Mouse (Mus musculus): ENCODE measurements at regions not wholly inside any gene's neighbourhood (a gene's known extent, or its start where the extent isn't known, plus 50 kb on each side); places are given as distances from the start of the nearest gene placed in this dataset.

GRCm38 (mm10) chr1:143946933-143947332 lies 57.0 kb downstream of the Rgs2 start:
- DNase-seq (ENCODE audit: low spot score in 2 of 2): no peak
- intact Hi-C loops (cut with DNase I): no loop called here

- peak; percentile 11 to 30 for DNase-seq (ENCODE audit: low spot score in 2 of 2)
- intact Hi-C loops (cut with DNase I): no loop called here
Observed at GRCm38 (mm10) chr1:143941465-143941864, 62.5 kb downstream of the Rgs2 start.

DNA sequence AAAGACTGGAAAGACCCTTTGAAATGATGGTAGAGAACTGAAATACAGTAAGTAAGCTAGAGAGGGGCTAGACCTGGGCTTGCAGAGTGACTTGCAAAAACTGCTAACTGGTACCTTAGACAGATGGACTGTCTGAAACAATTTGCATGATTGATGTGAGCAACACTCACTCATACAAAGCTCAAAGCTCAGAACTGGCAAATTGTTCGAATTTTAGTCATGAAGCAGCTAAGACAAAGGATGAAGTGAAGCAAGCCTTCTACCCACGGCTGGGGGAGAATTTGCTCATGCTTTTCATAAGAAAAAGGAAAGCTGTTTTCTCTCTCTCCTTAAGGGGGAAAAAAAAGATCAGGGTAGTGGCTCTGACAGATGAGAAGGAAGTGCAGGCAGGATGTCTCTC lies 64.5 kb downstream of the Rgs2 start:
- DNase-seq (ENCODE audit: low spot score in 2 of 2): peak; percentile 4 to 42
- intact Hi-C loops (cut with DNase I): no loop called here

DNA sequence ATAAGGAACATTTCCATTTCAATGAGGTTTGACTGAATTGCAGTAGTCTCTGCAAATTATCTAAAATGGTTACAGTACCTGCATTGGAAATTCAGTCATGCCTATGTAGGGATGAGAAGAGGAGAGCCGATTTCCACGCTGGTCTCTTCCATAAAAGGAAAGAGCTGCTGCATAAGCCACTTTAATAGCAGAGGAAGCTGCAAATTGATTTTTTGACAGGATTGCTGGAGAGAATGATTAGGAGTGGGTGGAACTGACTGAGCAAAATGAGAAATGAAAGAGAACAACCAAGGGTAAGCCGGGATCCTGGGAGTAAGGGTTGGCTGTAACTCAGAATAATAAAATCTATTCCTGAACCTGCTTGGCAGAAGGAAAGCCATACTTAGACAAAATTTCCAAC lies 65.4 kb downstream of the Rgs2 start:
- intact Hi-C loops (cut with DNase I): no loop called here
- DNase-seq (ENCODE audit: low spot score in 2 of 2): peak; percentile 6 to 44

DNA sequence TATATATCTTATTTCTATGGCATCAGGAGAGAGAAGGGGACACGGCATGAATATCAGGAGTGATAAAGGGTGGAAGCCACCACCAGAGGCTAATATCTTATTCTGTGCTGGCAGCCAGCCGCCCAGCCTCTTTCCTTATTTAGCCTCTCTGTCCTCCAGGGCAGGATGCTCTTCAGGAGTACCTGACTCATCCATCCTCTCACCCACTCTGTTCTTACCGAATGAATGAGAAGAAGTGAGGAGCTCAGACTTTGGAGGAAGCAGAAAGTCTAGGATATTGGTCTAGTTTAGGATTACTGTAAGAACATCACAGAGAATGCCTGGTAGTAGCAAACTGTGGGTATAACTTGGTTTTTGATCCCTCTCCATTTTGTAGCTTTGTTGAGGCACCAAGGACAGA lies 73.2 kb downstream of the Rgs2 start:
- intact Hi-C loops (cut with DNase I): no loop called here
- peak in 1 of 2 experiments; percentile 18 for DNase-seq (ENCODE audit: low spot score in 2 of 2)

GRCm38 (mm10) chr1:143929567-143930165 lies 74.3 kb downstream of the Rgs2 start:
- intact Hi-C loops (cut with DNase I): no loop called here
- no peak for DNase-seq (ENCODE audit: low spot score in 2 of 2)

DNA sequence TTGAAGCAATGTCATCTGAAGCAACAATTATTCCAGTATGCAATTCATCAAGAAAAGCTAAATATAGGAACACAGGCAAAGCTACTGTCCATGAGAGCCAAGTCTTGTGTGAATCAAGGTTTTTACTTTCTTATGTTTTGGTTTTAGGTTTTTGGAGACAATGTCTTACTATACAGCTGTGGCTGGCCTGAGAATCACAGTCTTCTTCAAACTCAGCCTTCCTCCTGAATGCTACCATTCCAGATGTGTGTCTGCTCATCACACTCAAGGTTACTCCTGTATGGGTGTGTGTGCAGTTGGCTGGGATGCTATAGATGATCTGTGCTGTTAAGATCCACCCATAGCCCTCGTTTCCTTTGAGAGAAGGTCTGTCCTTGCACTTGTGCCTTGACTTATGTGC lies 81.5 kb downstream of the Rgs2 start:
- intact Hi-C loops (cut with DNase I): no loop called here
- no peak for DNase-seq (ENCODE audit: low spot score in 2 of 2)

GRCm38 (mm10) chr1:143920256-143920655 lies 83.7 kb downstream of the Rgs2 start:
- intact Hi-C loops (cut with DNase I): no loop called here
- DNase-seq (ENCODE audit: low spot score in 2 of 2): no peak

DNA sequence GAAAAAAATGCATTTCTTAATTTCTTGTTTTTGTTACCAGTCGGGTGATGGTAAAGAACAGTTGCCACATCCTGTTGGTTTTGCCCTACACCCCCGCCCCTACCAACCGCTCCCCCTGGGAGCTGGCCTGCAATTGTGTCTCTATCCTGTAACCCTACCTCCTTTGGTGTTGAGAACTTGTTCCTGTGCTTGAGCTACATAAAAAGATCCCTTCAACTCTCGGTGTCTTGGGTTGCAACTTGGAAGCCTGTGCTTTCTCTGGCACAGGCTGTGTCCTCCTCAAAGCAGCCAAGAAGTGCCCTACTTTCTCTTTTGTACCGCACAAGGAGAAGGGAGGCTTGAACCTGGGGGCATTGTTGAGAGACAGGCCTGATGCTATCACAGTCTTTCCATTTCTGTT lies 85.0 kb downstream of the Rgs2 start:
- intact Hi-C loops (cut with DNase I): no loop called here
- no peak for DNase-seq (ENCODE audit: low spot score in 2 of 2)

- no peak for DNase-seq (ENCODE audit: low spot score in 2 of 2)
- intact Hi-C loops (cut with DNase I): no loop called here
Observed at GRCm38 (mm10) chr1:143918146-143918774, 85.7 kb downstream of the Rgs2 start.

- intact Hi-C loops (cut with DNase I): loop anchor here (2.0 kb wide), 1 partner anchor 85 kb away; no protein-coding TSS in a partner anchor
- DNase-seq (ENCODE audit: low spot score in 2 of 2): peak; percentile 70 to 93
Observed at GRCm38 (mm10) chr1:143917623-143918022, 86.3 kb downstream of the Rgs2 start.

DNA sequence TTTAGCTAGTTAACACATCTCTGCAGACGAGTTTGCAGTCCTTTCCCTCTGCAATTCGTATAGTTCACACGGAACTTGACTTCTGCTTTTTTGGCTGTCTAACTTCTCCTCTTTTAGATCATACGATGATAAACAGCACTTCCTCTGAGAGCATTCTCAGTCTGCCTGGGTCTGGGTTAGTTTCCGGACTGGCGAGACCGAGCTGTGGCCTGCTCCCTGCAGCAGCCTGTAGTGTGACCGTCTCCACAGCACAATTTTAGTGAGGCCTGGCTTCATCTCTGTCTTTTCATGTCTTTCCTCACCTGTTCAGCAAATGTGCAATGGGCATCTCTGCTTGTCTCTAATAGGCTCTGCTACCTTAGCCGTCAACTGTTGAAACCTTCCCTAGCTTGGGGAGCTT lies 87.4 kb downstream of the Rgs2 start:
- intact Hi-C loops (cut with DNase I): loop anchor here (2.0 kb wide), 1 partner anchor 86 kb away; no protein-coding TSS in a partner anchor
- DNase-seq (ENCODE audit: low spot score in 2 of 2): peak; percentile 30 to 35

GRCm38 (mm10) chr1:143912586-143912985 lies 91.4 kb downstream of the Rgs2 start:
- intact Hi-C loops (cut with DNase I): no loop called here

GRCm38 (mm10) chr1:143911230-143911629 lies 92.7 kb downstream of the Rgs2 start:
- peak in 1 of 2 experiments; percentile 59 for DNase-seq (ENCODE audit: low spot score in 2 of 2)
- intact Hi-C loops (cut with DNase I): loop anchor here (2.0 kb wide), 1 partner anchor 38 kb away; no protein-coding TSS in a partner anchor

More at GRCm38 (mm10) chr1:143912586-143912985, 91.4 kb downstream of the Rgs2 start:
- DNase-seq (ENCODE audit: low spot score in 2 of 2): no peak

DNA sequence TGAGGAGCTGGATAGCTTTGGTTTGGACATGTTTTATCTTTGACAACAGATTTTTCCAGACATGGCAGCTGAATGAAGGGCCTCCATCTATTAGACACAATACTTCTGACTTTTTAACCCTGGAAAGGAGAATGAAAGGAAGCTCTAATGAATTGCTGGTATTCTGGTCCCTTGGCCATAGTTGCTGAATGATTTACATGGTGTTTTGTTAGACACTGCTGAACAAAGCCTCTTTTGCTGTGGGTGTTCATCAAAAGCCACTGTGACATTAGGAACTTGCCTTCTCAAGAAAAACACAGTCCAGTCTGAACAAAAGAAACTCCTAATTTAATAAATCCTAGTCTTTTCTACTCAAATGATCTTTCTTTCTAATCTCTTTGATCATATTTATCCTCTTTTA lies 93.4 kb downstream of the Rgs2 start:
- DNase-seq (ENCODE audit: low spot score in 2 of 2): no peak
- intact Hi-C loops (cut with DNase I): loop anchor here (2.0 kb wide), 1 partner anchor 38 kb away; no protein-coding TSS in a partner anchor

DNA sequence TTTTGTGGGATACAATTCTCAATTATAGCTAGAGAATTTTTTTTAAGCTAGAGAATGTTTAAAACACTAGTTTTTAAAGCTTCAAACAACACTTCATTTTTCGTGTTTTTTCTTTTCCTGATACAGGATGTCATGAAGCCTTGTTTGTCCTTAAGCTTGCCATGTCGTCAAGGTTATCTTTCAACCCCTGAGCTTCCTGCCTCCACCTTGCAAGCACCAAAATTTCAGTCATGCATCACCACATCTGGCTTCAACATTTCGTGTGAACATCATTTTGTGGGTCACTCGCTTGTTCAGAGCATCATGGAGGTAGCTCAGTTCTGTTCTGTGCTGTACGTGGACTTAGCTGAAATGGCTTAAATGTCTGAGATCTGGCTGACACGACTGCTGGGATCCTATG lies 96.6 kb downstream of the Rgs2 start:
- intact Hi-C loops (cut with DNase I): no loop called here
- no peak for DNase-seq (ENCODE audit: low spot score in 2 of 2)

DNA sequence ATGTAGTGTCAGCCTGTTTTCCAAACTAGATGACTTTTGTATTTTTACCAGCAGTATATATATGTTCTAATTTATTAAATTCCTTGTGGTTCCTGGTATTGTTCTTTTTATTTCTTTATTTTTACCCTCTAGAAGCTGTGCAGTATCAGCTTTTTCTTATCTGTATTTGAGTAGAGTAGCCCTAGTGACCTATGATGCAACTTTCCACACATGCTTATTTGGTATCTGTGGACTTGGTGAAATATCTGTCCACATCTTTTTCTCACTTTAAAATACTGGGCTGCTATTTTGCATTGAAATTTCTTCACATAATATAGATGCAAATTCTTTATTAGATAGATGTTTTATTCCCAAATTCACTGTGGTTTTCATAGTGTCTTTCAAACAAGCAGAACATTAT lies 97.1 kb downstream of the Rgs2 start:
- no peak for DNase-seq (ENCODE audit: low spot score in 2 of 2)
- intact Hi-C loops (cut with DNase I): no loop called here

DNA sequence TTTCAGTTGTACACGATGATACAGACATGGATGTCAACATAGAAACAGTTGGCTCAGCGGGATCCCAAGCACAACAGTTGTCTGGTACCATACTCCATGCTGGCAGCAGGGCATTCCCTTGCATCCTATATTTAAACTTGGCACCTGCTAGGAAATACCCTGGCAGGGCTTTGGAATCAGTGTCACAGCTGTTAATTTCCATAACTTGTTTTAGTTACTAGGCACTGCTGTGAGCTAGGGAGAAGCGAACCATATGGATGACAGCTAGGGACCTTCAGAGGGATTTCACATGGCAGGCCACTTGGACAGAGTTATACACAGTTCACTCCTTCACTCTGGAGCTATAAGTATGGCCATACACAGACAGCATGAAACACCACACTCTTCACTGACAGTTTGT lies 100.0 kb downstream of the Rgs2 start:
- DNase-seq (ENCODE audit: low spot score in 2 of 2): peak; percentile 40 to 85
- intact Hi-C loops (cut with DNase I): loop anchor here (1.0 to 5.0 kb wide), 2 partner anchors 73 to 223 kb away; no protein-coding TSS in a partner anchor

- no peak for DNase-seq (ENCODE audit: low spot score in 2 of 2)
- intact Hi-C loops (cut with DNase I): loop anchor here (5.0 kb wide), 1 partner anchor 224 kb away; no protein-coding TSS in a partner anchor
Observed at GRCm38 (mm10) chr1:143903234-143903633, 100.7 kb downstream of the Rgs2 start.

- intact Hi-C loops (cut with DNase I): loop anchor here (5.0 kb wide), 1 partner anchor 226 kb away; no protein-coding TSS in a partner anchor
- DNase-seq (ENCODE audit: low spot score in 2 of 2): no peak
Observed at GRCm38 (mm10) chr1:143901127-143901920, 102.6 kb downstream of the Rgs2 start.

All from left cerebral cortex, postnatal 25 days (tissue).